Mouse (Mus musculus) adrenal gland, postnatal 36 days (tissue): ENCODE data around the gene Cfp. TPM values are rescaled to one million over a fixed set of nuclear protein-coding genes. Genes with fewer than 3 reads are reported as not detected.

ENCODE experiments used
- DNase-seq, 2 experiments: peaks; one replicate each; pipeline ENCODE4 v3.0.0; 2021; ENCODE audit warnings: mixed read lengths in 1 of 2
- long read RNA-seq, 2 experiments: library from polyadenylated mRNA; stranded (forward); transcript quantifications; one replicate each; pipeline ENCODE4 v2.0.0; 2021; ENCODE audit warnings: borderline sequencing depth in 2 of 2
- total RNA-seq, 2 experiments: library from RNA; stranded (reverse); gene quantifications; 2 replicates each; pipeline ENCODE4 v1.2.3; 2021

The Cfp gene
- total RNA-seq, result 10 to 100 TPM in 1 of 2 experiments, 1 to 10 TPM in 1; 7.0 to 13.7 TPM
- long read RNA-seq, experiment 1, partial matches to known transcripts, result 1 of 6 reads
- long read RNA-seq, experiment 1, other reads (novel, unspliced or antisense), result 2 of 6 reads
- long read RNA-seq, experiment 2, result 0 reads

DNA sequence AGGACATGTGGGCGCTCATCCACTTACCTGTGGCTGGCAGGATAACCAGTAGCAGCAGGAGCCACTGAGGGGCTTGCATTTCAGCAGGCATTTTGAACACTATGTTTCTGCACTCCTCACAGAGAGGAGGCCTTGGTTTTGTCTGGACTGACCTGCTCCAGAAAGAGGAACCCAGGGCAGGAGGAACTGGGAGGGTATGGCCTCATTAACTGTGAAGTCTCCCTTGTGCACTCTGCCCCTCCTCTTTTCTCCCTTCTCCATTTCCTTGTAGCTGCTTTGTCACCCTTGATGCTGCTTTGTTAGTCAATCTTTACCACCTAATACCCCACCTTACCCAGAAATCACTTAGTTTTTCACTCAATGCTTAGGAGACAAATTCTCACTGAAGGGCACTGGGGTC lies at the start of gene Cfp:
Gene Cfp (minus strand): TSS at position 192 of the 400 bp plus-strand sequence.
- DNase-seq, result no peak

DNA sequence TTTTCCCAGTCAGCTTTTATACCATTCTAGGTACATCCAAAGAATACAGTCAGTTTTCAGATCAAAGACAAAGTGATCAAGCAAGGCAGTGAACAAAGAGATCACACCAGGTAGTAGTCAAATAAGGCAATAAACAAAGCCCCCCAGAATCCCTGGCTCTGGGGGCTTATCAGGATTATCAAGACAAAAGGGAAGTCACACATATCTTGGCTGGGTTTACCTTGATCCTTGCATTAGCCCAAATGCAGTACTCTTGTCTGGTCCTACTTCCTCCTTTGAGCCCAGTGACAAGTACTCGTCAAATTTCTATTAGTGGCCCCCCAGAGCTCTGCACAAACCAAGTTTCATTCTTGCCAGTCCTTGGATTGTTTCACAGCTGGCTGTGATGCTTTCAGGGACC lies 49.5 kb upstream of the Cfp start:
- no peak for DNase-seq

DNA sequence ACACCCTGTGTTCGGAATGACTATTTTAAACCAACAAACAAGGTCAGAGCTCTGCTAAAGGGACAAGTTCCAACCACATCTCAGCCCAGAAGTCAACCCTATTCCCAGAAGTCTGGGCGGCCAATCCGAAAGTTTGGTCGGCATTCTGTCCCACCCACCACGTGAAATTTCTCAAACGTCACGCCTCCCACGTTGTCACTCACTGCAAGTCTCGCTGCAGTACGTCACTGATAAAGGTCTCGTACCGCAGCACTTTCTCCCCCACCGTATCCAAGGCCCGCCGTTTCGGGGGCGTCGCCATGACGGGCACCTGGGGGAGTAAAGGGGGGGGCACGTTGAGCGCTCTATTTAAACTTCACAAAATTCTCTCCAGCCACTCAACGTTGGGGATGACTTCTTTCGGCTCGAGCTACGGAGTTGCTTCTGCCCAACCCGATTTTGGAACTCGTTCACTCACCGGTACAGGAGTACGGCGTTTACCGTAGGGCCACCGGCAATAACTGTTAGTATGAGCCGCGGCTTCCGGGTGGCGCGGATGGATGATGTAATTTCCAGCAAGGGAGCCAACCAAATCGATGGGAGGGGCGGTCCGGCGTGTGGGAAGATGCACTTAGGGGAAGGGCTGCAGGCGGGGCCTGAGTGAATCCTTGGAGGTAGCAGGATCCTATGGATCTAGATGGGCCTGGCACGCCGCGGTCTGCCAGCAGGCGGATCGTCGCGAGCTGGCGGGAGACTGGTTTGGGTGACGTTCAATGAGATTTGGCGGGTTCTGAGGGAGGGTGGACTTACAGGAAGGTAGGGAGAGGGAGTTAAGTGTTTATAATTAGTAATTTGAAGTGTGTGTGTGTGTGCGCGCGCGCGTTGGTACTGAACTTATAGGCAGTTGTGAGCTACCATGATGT lies 30.4 kb upstream of the Cfp start, which contains the start of gene Uxt:
Gene Uxt (minus strand): TSS at position 541 of the 902 bp plus-strand sequence.
- DNase-seq, result peak; percentile 90 to 91

DNA sequence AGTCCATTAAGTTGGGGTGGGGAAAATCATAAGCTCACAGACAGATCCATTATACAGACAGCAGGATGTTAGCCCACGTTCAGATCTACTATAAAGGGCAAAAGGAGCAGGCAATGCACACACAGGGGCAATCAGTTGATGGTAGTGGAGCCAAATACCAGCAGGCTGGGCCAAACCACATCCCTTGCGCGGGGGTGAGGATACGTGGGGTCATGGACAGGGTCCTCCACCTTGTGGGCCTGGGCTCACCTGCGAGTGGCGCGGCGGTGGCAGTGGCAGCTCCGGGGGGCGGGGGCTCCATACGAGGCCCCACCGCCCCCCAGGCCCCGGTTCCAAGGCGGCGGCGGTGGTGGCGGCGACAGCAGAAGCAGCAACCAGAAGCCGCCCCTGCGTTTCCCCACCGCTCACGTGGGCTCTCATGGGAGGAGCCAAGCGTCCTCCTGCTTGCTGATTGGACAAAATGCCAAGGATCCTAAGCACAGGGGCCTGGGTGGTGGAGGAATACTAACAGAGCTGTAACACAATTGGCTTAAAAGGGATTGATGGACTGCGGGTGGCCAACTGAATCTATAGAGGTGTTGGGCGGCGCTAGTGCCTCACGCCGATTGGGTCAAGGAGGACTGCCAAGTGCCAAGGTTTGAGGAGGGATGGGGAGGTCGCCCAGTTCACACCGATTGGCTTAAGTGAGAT lies 19.0 kb upstream of the Cfp start, which contains the start of gene Elk1:
Gene Elk1 (minus strand): TSS at position 418 of the 690 bp plus-strand sequence.
- peak; percentile 84 to 86 for DNase-seq

DNA sequence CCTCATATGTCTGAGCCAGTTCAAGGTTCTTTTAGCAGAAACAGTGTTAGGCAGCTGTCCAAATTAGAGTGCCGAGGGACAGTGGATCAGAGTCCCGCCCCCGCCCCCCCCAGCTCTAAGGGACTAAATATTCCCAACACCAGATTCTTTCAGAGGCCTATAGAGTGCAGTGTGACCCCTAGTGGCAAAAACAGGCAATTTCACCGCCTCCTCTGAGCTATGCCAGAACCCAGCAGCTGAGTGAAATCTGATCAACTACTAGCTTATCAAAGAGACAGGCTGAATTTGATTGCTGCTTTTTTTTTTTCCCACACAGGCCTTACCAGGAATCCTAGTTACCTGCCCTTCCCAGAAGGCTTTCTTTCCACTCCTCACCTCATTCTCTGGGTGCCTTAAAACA lies 14.7 kb upstream of the Cfp start:
- DNase-seq, result peak; percentile 37 to 57

DNA sequence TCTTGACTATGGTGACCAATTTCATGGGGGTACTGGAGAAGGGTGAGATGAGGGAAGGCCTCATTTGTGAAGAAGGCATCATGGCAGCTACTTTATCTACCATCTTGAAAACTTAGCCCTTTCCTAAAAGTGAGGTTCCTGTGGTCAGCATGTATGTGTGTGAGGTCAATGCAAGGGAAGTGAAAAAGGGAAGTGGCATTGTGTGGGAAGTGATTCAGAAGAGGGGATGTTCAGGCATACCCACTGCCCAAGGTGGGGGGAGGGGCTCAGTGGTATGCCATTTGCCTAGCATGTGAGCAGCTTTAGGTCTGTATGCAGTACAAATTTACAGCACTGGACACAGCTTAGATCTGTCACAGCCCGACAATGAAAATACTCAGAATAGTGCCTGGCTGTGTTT lies 608 bp upstream of the Cfp start:
- peak in 1 of 2 experiments; percentile 29 for DNase-seq

DNA sequence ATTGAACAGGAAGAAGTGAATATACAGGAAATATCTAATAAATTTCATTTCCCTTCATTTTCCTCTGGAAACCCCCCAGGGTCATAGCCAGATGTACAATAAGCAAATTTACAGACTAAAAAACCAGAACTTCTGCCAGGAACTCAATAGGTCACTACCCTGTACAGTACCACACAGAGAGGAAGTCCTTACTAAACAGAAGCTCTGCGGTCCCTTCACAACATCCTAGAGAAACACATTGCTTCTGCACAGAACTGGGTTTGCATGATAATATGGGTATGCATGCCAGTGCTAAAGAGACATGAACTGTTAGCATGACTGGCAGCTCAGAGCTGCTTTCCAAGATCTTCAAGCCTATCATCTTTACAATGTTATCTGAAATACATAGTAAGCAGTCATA lies 1.5 kb downstream of the Cfp start:
- no peak for DNase-seq

DNA sequence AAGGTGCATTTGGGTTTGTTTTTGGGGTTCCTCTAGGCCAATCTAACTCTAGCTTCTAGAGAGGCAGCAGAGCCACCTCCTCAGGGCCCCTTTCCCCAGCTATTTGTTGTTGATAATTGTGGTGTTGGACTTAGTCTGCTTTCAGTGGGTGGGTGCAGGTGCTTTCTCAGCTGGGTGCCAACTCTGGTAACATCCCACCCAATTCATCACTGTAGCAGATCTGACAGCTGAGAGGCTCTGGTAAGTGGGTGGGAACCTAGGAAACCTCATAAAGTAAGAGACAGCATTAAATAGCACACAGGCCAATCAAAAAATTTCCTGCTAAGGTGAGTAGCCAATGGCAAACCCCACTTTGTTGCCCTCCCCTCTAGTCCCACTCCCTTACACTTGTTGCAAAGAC lies 6.4 kb downstream of the Cfp start:
- no peak for DNase-seq

DNA sequence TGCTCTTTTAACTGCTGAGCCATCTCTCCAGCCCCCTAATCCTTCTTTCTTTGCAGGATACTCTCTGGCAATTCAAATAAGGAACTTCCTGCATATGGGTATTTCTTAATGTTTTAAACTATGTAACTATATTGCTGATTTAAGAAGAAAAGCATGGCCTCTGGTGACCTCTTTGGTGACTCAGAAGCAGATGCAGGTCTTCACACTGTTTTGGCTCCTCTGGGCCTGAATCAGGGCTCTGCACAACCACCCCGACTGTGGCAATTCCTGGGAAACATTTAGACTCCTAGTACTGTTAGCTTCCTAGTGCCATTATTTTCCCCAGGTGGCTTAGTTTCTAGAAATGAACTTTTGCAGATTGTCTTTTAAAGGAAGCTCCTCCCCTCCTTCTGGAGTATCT lies 7.8 kb downstream of the Cfp start:
- DNase-seq, result no peak

DNA sequence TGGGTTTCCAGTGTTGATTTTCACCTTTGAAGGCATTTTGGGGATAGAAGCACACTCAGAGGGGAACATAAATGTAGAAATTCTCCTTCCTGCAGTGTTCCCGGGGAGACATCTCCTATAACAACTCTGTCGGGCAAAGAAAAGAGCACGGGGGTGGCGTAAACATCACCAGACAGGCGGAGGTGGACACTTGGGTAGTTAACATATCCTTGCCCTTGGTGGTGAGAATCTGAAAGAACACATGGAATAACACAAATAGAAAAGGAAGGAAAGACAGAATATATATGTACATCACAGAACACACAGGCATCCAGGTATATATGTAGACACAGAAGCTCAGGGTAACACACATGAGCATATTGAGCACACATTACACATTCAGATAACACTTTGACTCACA lies 10.0 kb downstream of the Cfp start:
- DNase-seq, result no peak

DNA sequence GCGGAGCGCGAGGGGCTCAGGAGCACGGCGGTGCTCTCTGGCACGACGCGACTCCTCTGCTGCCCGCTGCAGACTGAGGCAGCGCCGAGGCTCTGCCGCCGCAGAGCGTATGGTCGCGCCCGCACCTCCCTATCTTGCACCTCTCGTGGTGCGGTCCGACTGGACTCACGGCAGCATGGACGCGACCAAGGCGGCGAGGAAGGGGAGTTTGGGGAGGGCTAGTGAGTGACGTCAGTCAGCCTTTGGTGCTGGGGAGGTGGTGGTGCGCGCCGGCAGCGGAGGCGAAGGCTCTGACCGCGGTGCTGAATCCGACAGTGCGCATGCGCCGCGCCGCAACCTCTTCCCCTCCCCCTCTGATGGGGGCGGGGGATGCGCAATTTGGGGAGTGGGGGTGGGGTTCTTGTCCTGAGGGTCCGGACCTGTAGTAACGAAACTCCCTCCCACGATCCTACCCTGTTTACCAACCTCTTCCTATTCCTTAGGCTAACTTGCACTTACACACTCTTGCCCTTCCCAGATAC lies 10.5 kb downstream of the Cfp start, which contains the start of gene Syn1:
Gene Syn1 (minus strand): TSS at position 161 of the 521 bp plus-strand sequence.
- peak; percentile 83 to 85 for DNase-seq

DNA sequence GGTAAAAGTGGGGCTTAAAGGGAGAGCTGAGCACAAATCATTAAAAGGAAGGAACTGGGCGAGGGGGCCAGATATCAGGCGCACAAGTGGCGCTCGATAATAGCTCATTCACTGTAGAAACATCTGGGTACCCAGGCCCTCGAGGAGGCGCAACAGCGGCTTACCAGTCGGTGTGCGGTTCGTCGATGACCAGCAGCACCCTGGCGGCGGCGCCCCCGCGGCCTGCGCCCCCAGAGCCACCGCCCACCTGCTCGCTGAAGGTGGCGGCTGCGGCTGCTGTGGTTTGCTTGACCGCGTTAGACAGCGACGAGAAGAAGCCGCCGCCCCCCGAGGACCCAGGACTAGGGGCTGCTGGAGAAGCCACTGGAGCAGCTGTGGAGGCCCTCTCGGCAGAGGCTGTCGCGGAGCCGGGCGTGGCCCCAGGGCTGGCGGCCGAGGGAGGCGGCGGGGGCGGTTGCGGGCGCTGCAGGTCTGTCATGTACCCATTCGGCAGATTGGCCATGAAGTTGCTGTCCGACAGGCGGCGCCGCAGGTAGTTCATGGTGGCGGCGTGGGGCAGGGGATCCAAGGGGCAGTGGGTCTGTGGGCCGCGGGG lies 11.0 kb downstream of the Cfp start:
- DNase-seq, result peak in 1 of 2 experiments; percentile 7

DNA sequence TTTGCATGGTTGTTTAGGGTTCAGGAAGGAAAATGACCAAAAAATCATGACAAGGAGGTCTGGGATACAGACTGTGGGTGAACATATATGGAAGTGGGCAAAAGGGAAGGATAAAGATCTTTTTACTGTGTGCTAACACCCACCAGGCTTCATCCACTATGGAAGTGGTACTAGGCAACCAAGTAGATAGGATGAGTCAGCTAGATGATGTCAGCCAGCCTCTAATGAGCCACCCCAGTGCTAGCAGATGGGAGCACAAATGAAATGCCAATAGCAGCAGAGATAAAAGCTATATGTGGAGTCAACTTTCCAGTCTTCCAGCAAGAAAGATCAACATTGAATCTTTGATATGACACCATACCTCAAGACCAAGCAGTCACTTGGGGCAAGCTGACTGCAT lies 16.3 kb downstream of the Cfp start:
- DNase-seq, result no peak

DNA sequence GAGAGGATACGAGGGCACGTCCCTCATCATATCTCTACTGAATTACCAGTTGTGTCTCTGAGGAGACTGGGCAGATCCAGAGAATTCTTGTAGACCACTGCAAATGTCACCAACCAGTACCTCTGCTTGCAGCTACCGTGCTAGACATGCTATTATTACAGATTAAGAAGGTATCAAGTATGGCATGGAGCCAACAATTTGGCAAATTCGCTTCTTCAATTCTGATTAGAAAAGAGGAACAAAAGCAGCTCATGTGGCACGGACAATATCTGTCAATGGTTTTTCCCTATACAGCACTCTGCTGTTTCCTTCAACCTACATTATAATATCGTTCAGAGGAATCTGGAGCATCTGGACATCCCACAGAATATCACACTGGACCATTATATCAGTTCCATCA lies 17.6 kb downstream of the Cfp start:
- no peak for DNase-seq

DNA sequence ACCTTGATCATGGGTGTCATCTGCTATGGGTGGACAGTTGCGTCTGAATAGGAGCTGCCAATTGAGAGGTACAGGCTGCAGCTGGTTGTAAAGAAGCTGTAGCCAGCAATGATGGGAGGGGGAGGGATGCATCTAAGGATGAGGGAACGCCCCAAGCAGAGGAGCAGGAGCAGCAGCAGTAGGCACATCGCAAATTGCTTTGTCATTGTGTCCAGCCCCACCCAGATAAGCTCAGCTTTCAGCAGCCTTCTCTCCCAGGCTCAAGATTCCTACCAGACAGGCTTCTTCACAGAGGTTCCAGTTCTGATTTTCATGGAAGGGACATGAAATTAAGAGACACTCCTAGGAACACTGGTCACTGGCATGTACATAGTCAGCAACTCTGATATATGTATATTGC lies 21.3 kb downstream of the Cfp start:
- no peak for DNase-seq

Other genes starting within 250 kb of the Cfp start
- 100 to 1,000 TPM; 149 to 163 TPM for gene Cdk16, start 243.6 kb downstream of the Cfp start, total RNA-seq
- gene Usp11, start 227.6 kb downstream of the Cfp start, total RNA-seq, result 10 to 100 TPM; 25.6 to 27.0 TPM
- gene Araf, start 133.7 kb downstream of the Cfp start, total RNA-seq, result 100 to 1,000 TPM; 112 to 114 TPM
- gene Timp1, start 61.4 kb downstream of the Cfp start, total RNA-seq, result 10 to 100 TPM; 21.1 to 37.5 TPM
- gene Syn1, start 10.6 kb downstream of the Cfp start, total RNA-seq, result 1 to 10 TPM; 6.4 to 7.9 TPM
- 10 to 100 TPM; 12.2 to 14.9 TPM for gene Elk1, start 19.1 kb upstream of the Cfp start, total RNA-seq
- 10 to 100 TPM; 35.2 to 39.3 TPM for gene Uxt, start 30.5 kb upstream of the Cfp start, total RNA-seq
- gene Zfp182, start 130.8 kb upstream of the Cfp start, total RNA-seq, result 1 to 10 TPM; 6.8 to 7.9 TPM
- gene Spaca5, start 136.9 kb upstream of the Cfp start, total RNA-seq, result not detected
- 1 to 10 TPM; 1.3 to 2.0 TPM for gene Zfp300, start 158.0 kb upstream of the Cfp start, total RNA-seq
- not detected for gene Ssxa1, start 184.3 kb upstream of the Cfp start, total RNA-seq
- gene Gm21876, start 244.1 kb upstream of the Cfp start, total RNA-seq, result not detected